Mouse (Mus musculus) thymus, postnatal 4 days (tissue): ENCODE measurements at regions not wholly inside any gene's neighbourhood (a gene's known extent, or its start where the extent isn't known, plus 50 kb on each side); places are given as distances from the start of the nearest gene placed in this dataset.
"Not testable (repeated sequence)": the region's sequence is repeated elsewhere in the genome, so short reads cannot be mapped to it uniquely, and the experiment has no call there.

Experiments
- DNase-seq: peaks from one replicate; pipeline ENCODE4 v3.0.0; 2021

DNA sequence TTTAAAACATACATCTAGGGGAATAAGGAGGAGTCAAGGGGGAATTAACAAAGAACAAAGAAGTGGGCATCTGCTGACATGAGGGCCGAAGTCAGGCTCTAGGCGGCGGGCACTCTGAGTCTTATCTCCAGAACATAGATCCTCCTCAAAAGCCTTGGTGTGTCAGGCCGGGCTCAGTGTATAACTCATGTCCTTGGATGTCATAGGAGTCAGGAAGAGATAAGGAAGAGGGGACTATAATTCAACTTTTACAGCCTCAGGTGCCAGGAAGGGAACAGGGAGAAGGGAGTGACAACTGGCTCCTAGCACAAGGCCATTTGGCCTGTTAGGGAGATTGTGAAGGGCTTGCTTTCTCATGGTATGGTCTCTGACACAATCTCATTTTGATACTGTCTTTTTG lies 185.9 kb upstream of the Ube2e2 start:
- not testable (repeated sequence) for DNase-seq

DNA sequence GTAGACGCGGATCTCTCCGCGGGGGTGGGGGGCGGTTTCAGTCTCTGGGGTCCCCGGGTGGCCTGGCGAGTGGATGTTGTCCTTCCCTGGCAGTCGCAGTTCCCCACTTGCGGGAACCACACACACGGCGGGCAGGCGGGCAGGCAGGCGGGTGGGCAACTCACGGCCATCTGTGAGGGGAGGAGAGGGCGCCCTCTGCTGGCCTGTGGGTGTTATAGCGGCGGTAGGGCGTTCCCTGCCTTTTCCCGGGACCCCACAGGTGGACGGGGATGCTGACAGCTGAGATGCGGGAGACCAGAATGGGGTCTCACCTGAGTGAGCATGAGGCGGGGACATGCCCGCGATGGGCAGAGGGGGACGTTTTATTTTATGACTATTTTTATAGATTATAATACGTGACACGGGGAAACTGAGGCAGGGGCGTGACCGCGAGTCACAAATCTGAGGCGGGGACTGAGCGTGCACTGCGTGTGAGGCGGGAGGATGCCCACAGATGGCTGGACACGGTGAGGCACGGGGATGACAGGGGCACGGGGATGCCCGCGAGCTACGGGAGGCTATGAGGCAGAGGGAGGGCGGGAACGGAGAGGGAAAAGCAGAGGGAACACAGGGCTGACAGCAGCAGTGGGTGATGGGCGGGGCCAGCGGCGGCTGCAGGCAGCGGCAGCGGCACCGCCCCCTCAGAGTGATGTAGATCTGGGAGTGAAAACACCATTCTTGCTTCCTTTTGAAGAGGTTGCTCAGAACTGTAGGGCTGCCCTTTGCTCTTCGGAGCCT lies 148.1 kb upstream of the Ube2e2 start:
- DNase-seq = peak; percentile 72

DNA sequence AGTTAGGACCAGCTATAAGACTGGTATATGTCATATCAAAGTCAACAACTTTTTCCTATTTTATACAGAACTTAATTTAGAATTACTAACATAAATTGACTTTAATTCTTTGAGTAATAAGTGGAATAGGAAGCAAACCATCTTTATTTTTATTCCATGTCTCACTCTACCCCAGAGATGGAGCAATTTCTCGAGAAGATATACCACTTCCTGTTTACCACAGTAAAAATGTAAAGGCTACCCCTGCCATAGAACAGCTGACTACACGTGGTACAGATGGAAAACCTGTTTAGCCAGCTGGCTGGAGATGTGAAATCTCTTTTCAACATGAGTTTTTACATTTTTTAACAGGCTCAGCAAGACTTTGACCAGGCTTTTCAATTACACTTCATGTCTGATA lies 126.0 kb upstream of the Ube2e2 start:
- DNase-seq = no peak

DNA sequence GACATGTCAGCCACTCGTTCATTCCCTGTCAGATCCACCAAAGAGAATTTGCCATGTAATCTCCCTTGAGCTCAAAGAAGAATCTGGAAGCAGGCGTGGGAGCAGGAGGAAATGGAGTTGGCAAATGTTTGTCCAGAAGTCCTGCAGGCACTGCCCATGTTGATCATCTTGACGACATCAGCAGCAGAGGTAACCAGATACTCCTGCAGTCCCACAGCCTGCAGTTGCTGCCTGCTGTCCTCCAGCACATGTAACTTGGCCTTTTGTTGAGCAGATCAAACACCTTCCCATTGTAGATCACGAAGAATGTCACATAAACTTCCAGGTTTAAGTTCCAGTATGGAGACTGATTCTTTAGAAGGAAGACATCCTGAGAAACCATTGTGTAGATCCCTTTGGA lies 121.3 kb upstream of the Ube2e2 start:
- DNase-seq = no peak

DNA sequence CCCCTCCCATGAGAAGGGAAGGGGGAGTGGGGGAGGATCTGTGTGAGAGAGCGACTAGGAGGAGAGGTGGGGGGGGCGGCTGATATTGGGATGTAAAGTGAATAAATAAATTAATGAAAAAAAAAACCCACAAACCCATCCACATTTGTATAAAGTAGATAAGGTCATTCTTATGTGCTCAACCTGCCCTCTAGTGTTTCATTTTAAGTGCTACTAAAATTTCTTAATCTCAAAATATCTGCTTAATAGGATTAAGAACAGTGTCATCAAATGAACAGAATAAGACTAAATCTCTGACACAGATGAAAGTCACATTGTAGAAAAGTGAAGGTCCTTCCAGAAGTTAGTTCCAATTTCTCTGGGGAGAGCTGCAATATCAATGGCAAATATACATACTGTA lies 119.5 kb upstream of the Ube2e2 start:
- DNase-seq = not testable (repeated sequence)

DNA sequence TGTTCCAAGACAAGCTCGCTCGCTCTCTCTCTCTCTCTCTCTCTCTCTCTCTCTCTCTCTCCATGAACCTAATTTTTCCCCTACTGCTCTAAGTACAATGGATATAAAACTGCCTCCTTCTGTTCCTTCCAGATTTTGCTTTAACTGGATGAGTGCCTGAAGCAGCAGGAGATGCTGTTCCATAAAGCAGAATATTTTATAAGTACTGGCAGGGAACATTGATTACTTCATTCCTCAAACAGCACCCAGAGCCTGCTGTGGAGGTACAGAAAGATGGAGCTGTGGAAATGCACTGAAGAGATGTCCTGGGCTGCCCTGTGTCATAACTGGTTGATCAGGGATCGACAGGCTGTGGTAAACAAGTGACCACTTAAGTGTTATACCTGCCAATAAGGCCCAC lies 89.8 kb upstream of the Ube2e2 start:
- no peak for DNase-seq

DNA sequence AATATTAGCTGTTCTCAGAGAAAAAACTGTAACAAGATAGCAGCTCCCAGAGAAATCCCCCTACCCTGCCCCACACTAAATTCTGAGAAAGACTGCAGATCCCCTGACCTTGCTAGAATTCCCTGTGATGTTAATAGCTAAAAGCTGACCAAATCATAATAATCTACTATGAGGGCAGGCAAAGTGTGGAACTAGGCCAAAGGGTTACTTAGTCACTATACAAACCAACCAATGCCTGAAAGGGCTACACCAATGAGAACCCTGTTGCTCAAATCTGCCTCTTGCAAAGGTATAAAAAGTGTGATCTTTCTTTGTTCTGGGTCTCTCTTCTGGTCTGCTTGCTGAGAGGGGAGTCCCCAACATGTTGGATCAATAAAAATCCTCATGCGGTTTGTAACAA lies 69.8 kb upstream of the Ube2e2 start:
- no peak for DNase-seq

DNA sequence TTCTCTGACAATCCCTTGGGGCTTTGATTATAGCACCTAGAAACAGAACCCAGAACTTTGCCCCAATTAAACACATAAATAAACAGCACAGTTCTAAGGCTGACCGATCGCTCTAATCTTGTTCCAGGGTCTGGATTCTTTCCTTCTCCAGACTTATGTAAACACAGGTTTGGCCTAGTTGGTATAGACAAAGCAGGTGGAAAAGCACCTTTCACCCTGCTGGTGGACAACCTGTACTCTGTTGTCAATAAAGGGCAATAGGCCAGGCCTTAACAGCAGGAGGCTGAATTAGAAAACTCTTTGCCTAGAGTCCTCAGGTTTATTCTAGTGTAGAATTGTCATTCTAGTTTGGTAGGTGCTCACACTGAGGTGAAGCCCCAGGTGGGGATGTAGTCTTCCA lies 69.2 kb upstream of the Ube2e2 start:
- no peak for DNase-seq
